In genomic region chr7:125393654-125394346, GRCm38 (mm10) we compare ENCODE assay signal across 8 mouse cellular contexts. TPM values are rescaled to one million over a fixed set of nuclear protein-coding genes. Genes with fewer than 3 reads are reported as not detected.
A peak's percentile ranks its signal among the peaks of the same experiment; 100 is the strongest.
DNase-seq lines count a peak whose midpoint lies in the region; ATAC-seq lines count a peak whose summit lies in the region.

No protein-coding gene starts in this region.

- peak overlapping the region; percentile 33 for H3K4me3 ChIP-seq in hindbrain, embryonic 12.5 days

- no peaks in the 10 kb centered on the region for H3K9me3 ChIP-seq in hindbrain, embryonic 12.5 days (replicated peaks)

- peaks cover 13% of the 10 kb centered on the region for H3K27me3 ChIP-seq in hindbrain, embryonic 12.5 days

- under 1% methylated on average over 33 of the region's 33 CpGs for WGBS in hindbrain, embryonic 12.5 days

- no peaks in the 10 kb centered on the region for H3K36me3 ChIP-seq in hindbrain, embryonic 12.5 days

- peaks cover 9% of the 10 kb centered on the region for H3K4me1 ChIP-seq in hindbrain, embryonic 12.5 days

- H3K27ac ChIP-seq in hindbrain, embryonic 12.5 days = peak overlapping the region; percentile 49; the same call in 1 of the 2 replicates

- H3K9ac ChIP-seq in hindbrain, embryonic 12.5 days = peak overlapping the region; percentile 58

- peak; percentile 93 for DNase-seq in NIH3T3 (ENCODE audit: low read depth)
- peak; percentile 90 for DNase-seq in cerebellum, adult 9-11 months
- peak; percentile 90 to 95 for DNase-seq in frontal cortex, postnatal 10 days (ENCODE audit: low spot score in 2 of 2)
- peak; percentile 96 for DNase-seq in layer of hippocampus, postnatal 14 days (ENCODE audit: low spot score in 2 of 2)
- peak; percentile 97 for DNase-seq in lung, postnatal 10 days
- peak; percentile 94 for DNase-seq in ovary, postnatal 36 days (ENCODE audit: low spot score)
- peak; percentile 90 for DNase-seq in thymus, postnatal 14 days

- peak overlapping the region; percentile 73 for H3K4me2 ChIP-seq in hindbrain, embryonic 12.5 days (replicated peaks)

- ATAC-seq in hindbrain, embryonic 12.5 days (ENCODE audit: low FRiP score) = peak; percentile 94

RNA-seq across cellular contexts. Expression of gene Kdm8, which starts 50.7 kb away (rescaled TPM):
- 9.3 and 10.7 TPM in 2 replicates for polyA plus RNA-seq in hindbrain, embryonic 12.5 days (2016; fragmentation: Nextera tagmentation; extraction: Ambion mirVana)
- total RNA-seq in layer of hippocampus, postnatal 14 days (2021) = 1 to 10 TPM; 3.4 to 4.7 TPM

Comparison
In these comparisons a context has a peak if more than half of its experiments do, and no peak if none do; other contexts are left out.
1. Peak in every context shown above with its lines: DNase-seq, ATAC-seq, H3K4me3 ChIP-seq and H3K27ac ChIP-seq.